In the genomic region with DNA sequence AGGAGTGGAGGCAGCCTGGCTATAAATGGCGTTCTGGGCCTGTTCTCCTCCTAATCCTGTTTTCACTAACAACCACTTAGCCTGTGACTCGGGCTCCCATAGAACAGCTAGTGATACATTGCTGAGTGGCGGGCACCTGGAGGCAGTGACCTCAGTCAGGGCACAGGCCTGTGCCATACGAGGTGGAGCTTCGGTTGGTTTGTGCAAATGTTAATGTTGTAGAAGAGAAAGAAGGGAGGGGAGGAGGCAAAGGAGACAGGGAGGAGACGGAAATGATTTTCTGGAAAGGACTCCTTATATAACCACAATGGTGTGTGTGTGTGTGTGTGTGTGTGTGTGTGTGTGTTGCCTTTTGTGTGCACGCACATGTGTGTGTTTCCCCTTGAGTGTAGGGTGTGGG, we compare ENCODE assay signal across 20 mouse cellular contexts.
DNase-seq lines count a peak whose midpoint lies in the region; ATAC-seq lines count a peak whose summit lies in the region.
"Had no signal": no experiment of that assay in that cellular context is flagged by ENCODE, and none has a peak within 500 bp of the region (broad histone marks: within the 10 kb centered on the region; RNA-seq: fewer than 3 reads in every experiment).

No protein-coding gene starts in this region.

- H3K4me2 ChIP-seq in kidney, embryonic 16.5 days (replicated peaks; ENCODE audit: low read depth, low read length): no peak overlapping the region
- H3K4me2 ChIP-seq: forebrain, embryonic 12.5 days; intestine, embryonic 15.5 days; liver, embryonic 12.5 days; lung, embryonic 14.5 days; midbrain, embryonic 11.5 days; neural tube, embryonic 12.5 days had no signal

- no peak overlapping the region for H3K4me3 ChIP-seq in heart, embryonic 10.5 days
- H3K4me3 ChIP-seq in kidney, embryonic 16.5 days (ENCODE audit: low read length): no peak overlapping the region
- H3K4me3 ChIP-seq: forebrain, embryonic 12.5 days; intestine, embryonic 15.5 days; left cerebral cortex, adult 2 months; liver, embryonic 12.5 days; neural tube, embryonic 12.5 days had no signal

- H3K9ac ChIP-seq in kidney, embryonic 16.5 days (replicated peaks; ENCODE audit: low read length): no peak overlapping the region
- H3K9ac ChIP-seq: forebrain, embryonic 12.5 days; intestine, embryonic 15.5 days; liver, embryonic 12.5 days; lung, embryonic 14.5 days; neural tube, embryonic 12.5 days had no signal

- H3K27ac ChIP-seq in heart, embryonic 10.5 days: peak overlapping the region; percentile 59
- H3K27ac ChIP-seq in kidney, embryonic 16.5 days (ENCODE audit: low read length): no peak overlapping the region
- H3K27ac ChIP-seq: forebrain, embryonic 12.5 days; intestine, embryonic 15.5 days; left cerebral cortex, adult 2 months; liver, embryonic 12.5 days; neural tube, embryonic 12.5 days had no signal

- H3K4me1 ChIP-seq in heart, embryonic 10.5 days: peaks cover 9% of the 10 kb centered on the region
- peaks cover 13% of the 10 kb centered on the region; the same call in 1 of the 2 replicates for H3K4me1 ChIP-seq in kidney, embryonic 16.5 days (ENCODE audit: insufficient read depth, low read length)
- H3K4me1 ChIP-seq: intestine, embryonic 15.5 days; liver, embryonic 12.5 days had no signal

- 59% methylated on average over 7 of the region's 7 CpGs for WGBS in heart, embryonic 10.5 days
- WGBS in kidney, embryonic 16.5 days: 53% methylated on average over 7 of the region's 7 CpGs

- no peaks in the 10 kb centered on the region for H3K36me3 ChIP-seq in heart, embryonic 10.5 days
- H3K36me3 ChIP-seq in kidney, embryonic 16.5 days (ENCODE audit: insufficient read depth, low read length): no peaks in the 10 kb centered on the region
- H3K36me3 ChIP-seq: forebrain, embryonic 12.5 days; intestine, embryonic 15.5 days; liver, embryonic 12.5 days; neural tube, embryonic 12.5 days had no signal

- DNase-seq in heart, embryonic 10.5 days (ENCODE audit: low spot score): no peak
- DNase-seq in heart, postnatal 25 days (ENCODE audit: low spot score): no peak
- peak; percentile 9 to 32 for DNase-seq in kidney, adult 8-10 months
- DNase-seq in kidney, postnatal 14 days: peak; percentile 36
- no peak for DNase-seq in layer of hippocampus, adult 11-12 months (ENCODE audit: low spot score)
- no peak for DNase-seq in spleen, postnatal 4 days (ENCODE audit: low spot score in 2 of 2)
- DNase-seq: cerebellum, adult 8-10 months; heart, adult 11 months; layer of hippocampus, adult 9-11 months; left cerebral cortex, postnatal 4 days; lung, embryonic 14.5 days; lung, postnatal 36 days; thymus, postnatal 25 days had no signal

- intact Hi-C loops in heart, postnatal 25 days (cut with DNase I): no loop called here

- 0 out of 2 replicates have a peak, but pooled peaks cover 4% of the 10 kb centered on the region for H3K9me3 ChIP-seq in heart, embryonic 10.5 days
- H3K9me3 ChIP-seq in kidney, embryonic 16.5 days (ENCODE audit: low read length): peaks cover 4% of the 10 kb centered on the region; the same call in 1 of the 2 replicates
- H3K9me3 ChIP-seq: forebrain, embryonic 12.5 days; intestine, embryonic 15.5 days; liver, embryonic 12.5 days; neural tube, embryonic 12.5 days had no signal

- ATAC-seq in kidney, embryonic 16.5 days (ENCODE audit: low FRiP score, low TSS enrichment): no peak
- ATAC-seq: intestine, embryonic 15.5 days; liver, embryonic 12.5 days had no signal

- H3K27me3 ChIP-seq in heart, embryonic 10.5 days (ENCODE audit: insufficient read depth, poor library complexity, severe bottlenecking): no peaks in the 10 kb centered on the region
- peaks cover 3% of the 10 kb centered on the region; the same call in 1 of the 2 replicates for H3K27me3 ChIP-seq in kidney, embryonic 16.5 days (ENCODE audit: insufficient read depth, low read length)
- H3K27me3 ChIP-seq: intestine, embryonic 15.5 days; neural tube, embryonic 12.5 days had no signal

Comparison
In these comparisons a context has a peak if more than half of its experiments do, and no peak if none do; other contexts are left out.
1. DNase-seq: peak in kidney, adult 8-10 months (2 of 2) and kidney, postnatal 14 days (single experiment); none in heart, embryonic 10.5 days (single experiment), heart, postnatal 25 days (single experiment), layer of hippocampus, adult 11-12 months (single experiment) and spleen, postnatal 4 days (0 of 2).